Mouse (Mus musculus) neural tube, embryonic 11.5 days (tissue): ENCODE measurements around the gene Selp. TPM values are rescaled to one million over a fixed set of nuclear protein-coding genes. Genes with fewer than 3 reads are reported as not detected.

ENCODE experiments used
- ATAC-seq: fragments of 200-750 bp; cut with Nextera tagmentation; 2 replicates; pipeline ENCODE4 v1.8.0; 2017; ENCODE audit warnings: moderate number of reproducible peaks, mild to moderate bottlenecking, moderate TSS enrichment, moderate library complexity; ENCODE audit not compliant: insufficient read depth, low FRiP score, low TSS enrichment
- DNase-seq: peaks from one replicate; pipeline ENCODE4 v3.0.0-alpha.2; 2015; ENCODE audit warnings: low spot score
- H3K27ac ChIP-seq: fragments of 300-500 bp; sonication (generic); 2 replicates; pipeline ENCODE4 v1.5.1; 2014; ENCODE audit warnings: low read depth, mild to moderate bottlenecking, low read length
- H3K27me3 ChIP-seq: fragments of 300-500 bp; sonication (generic); 2 replicates; pipeline ENCODE4 v1.6.1; 2014; ENCODE audit warnings: mild to moderate bottlenecking, low read length, mixed read lengths; ENCODE audit not compliant: control insufficient read depth, insufficient read depth
- H3K36me3 ChIP-seq: fragments of 300-500 bp; sonication (generic); 2 replicates; pipeline ENCODE4 v1.6.1; 2014; ENCODE audit warnings: mild to moderate bottlenecking, low read length, moderate library complexity, mixed read lengths; ENCODE audit not compliant: control insufficient read depth, insufficient read depth
- H3K4me1 ChIP-seq: fragments of 300-500 bp; sonication (generic); 2 replicates; pipeline ENCODE4 v1.6.1; 2014; ENCODE audit warnings: low read length, mixed read lengths; ENCODE audit not compliant: control insufficient read depth, insufficient read depth
- H3K4me2 ChIP-seq: fragments of 300-500 bp; sonication (generic); 2 replicates; pipeline ENCODE4 v1.6.1; 2014; ENCODE audit warnings: low read depth, mild to moderate bottlenecking, moderate library complexity
- H3K4me3 ChIP-seq: fragments of 300-500 bp; sonication (generic); 2 replicates; pipeline ENCODE4 v1.5.1; 2014; ENCODE audit warnings: low read depth, low read length
- H3K9ac ChIP-seq: fragments of 300-500 bp; sonication (generic); 2 replicates; pipeline ENCODE4 v1.6.1; 2014; ENCODE audit warnings: mild to moderate bottlenecking, low read length
- H3K9me3 ChIP-seq: fragments of 300-500 bp; sonication (generic); 2 replicates; pipeline ENCODE4 v1.6.1; 2016; ENCODE audit warnings: low read length; ENCODE audit not compliant: control insufficient read depth
- WGBS: fragments of 180-500 bp; shearing (Covaris S2); extraction: QIAGEN DNeasy Blood & Tissue Kit; methylation state at CpG from one replicate; pipeline ENCODE4 v1.1.7; 2014; 5-methylcytosine and 5-hydroxymethylcytosine counted together
- polyA plus RNA-seq: library from polyadenylated mRNA; unstranded; fragments of >200 nt; fragmentation: Nextera tagmentation; extraction: Ambion mirVana; gene quantifications from 2 replicates; pipeline ENCODE4 v1.2.1, GENCODE M21; 2014

Selp gene
- polyA plus RNA-seq, 1 experiment from 2014 or later: not detected

DNA sequence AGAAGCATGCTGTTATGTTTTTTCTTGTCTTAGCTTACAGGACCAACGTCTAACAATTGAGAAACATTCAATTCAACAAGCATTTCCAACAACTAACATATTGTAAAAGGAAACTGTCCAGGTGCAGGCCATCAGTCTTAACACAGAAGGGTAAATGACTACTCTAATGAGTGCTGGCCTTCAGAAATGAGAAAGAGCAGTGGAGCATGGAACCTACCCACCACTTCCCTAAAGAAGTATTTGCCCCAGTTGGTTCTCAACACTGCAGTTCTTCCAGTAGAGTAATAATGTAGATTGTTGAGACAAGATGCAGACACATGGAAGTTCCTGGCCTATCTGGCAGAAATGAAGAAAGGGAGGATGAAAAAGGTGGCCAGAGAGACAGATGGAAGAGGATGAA, 38.6 kb upstream of the Selp start:
- 52% methylated on average over 1 of the region's 1 CpGs for WGBS
- H3K4me1 ChIP-seq: no peaks in the 10 kb centered on the region
- no peak overlapping the region for H3K9ac ChIP-seq
- no peak overlapping the region for H3K4me3 ChIP-seq
- no peaks in the 10 kb centered on the region for H3K36me3 ChIP-seq
- H3K4me2 ChIP-seq: no peak overlapping the region
- no peak for DNase-seq
- ATAC-seq: no peak
- H3K27ac ChIP-seq: no peak overlapping the region
- no peaks in the 10 kb centered on the region for H3K27me3 ChIP-seq
- H3K9me3 ChIP-seq: no peaks in the 10 kb centered on the region

DNA sequence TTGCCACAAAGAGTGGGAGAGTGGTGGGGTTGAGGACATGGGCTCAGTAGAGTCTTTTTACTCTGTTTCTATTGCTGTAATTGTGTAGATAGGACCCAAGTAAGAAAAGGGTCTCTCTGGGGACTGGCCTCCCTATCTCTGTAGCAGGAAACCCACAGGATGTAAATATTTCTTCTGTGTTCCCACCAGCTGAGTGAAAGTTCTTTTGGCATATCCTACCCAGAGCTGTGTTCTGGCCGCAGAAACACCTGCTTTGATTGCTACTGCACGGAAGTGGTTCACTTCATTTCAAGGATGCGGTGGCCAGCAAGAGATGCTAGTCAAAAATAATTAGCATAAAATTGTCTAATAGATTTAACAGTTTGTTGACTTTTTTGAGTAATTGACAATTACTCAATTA, 38.0 kb upstream of the Selp start:
- H3K4me1 ChIP-seq: no peaks in the 10 kb centered on the region
- no peaks in the 10 kb centered on the region for H3K27me3 ChIP-seq
- no peaks in the 10 kb centered on the region for H3K36me3 ChIP-seq
- 94% methylated on average over 3 of the region's 3 CpGs for WGBS
- ATAC-seq (no peak), DNase-seq (no peak)
- no peaks in the 10 kb centered on the region for H3K9me3 ChIP-seq
- no peak overlapping the region for H3K27ac ChIP-seq
- no peak overlapping the region for H3K9ac ChIP-seq
- H3K4me2 ChIP-seq: no peak overlapping the region
- no peak overlapping the region for H3K4me3 ChIP-seq

DNA sequence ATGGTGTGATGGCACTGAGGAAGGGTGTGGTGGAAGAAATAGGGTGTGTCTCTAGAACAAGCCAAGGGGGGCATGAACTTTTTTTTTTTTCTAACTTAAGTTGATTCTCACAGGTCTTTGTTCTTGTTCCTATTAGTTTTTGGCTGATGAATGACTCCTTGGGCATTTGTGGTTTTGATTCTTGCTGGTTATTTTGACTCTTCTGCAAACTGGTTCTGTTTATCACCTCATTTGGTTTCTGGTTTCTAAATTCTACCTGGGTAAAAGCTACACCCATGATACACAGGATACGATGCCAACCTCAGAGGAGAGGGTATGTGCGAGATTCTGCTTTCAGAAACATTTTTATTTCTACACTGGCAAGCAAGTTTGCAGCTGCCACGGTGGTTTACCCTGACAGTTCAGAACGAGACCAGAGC, 36.7 kb upstream of the Selp start:
- H3K27me3 ChIP-seq: no peaks in the 10 kb centered on the region
- no peak for DNase-seq
- H3K9me3 ChIP-seq: no peaks in the 10 kb centered on the region
- no peaks in the 10 kb centered on the region for H3K4me1 ChIP-seq
- H3K36me3 ChIP-seq: no peaks in the 10 kb centered on the region
- no peak overlapping the region for H3K4me3 ChIP-seq
- H3K4me2 ChIP-seq: no peak overlapping the region
- no peak overlapping the region for H3K27ac ChIP-seq
- 88% methylated on average over 4 of the region's 4 CpGs for WGBS
- ATAC-seq: no peak
- no peak overlapping the region for H3K9ac ChIP-seq

DNA sequence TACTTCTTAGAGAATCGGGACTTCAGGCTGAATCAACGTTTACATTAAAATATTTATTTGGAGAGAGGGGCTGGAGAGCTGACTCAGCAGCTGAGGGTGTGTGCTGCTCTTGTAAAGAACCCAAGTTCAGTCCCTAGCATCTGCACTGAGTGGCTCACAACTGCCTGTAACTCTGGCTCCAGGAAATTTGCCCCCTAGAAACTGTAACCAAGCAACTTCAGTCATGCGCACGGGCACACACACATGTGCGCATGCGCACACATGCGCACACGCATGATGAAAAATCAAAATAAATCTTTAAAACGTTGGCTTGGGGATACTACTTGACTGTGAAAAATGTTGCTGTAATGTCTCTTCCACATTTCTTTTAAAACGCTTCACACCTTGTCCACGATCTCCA, 36.0 kb upstream of the Selp start:
- no peak for ATAC-seq

GRCm38 (mm10) chr1:164083046-164083445, 32.0 kb upstream of the Selp start:
- no peaks in the 10 kb centered on the region for H3K4me1 ChIP-seq
- no peak overlapping the region for H3K4me3 ChIP-seq
- no peaks in the 10 kb centered on the region for H3K27me3 ChIP-seq
- no peak for ATAC-seq
- 88% methylated on average over 4 of the region's 4 CpGs for WGBS
- H3K9ac ChIP-seq: no peak overlapping the region
- no peaks in the 10 kb centered on the region for H3K36me3 ChIP-seq
- no peak overlapping the region for H3K4me2 ChIP-seq
- no peaks in the 10 kb centered on the region for H3K9me3 ChIP-seq
- no peak for DNase-seq
- H3K27ac ChIP-seq: no peak overlapping the region

More for the DNA sequence above, 36.0 kb upstream of the Selp start:
- Histone ChIP-seq H3K36me3 (no peaks in the 10 kb centered on the region), H3K9me3 (no peaks in the 10 kb centered on the region), H3K27me3 (no peaks in the 10 kb centered on the region), H3K4me2 (no peak overlapping the region), H3K4me3 (no peak overlapping the region), H3K27ac (no peak overlapping the region), H3K9ac (no peak overlapping the region), H3K4me1 (no peaks in the 10 kb centered on the region)
- WGBS: 88% methylated on average over 11 of the region's 11 CpGs
- no peak for DNase-seq

DNA sequence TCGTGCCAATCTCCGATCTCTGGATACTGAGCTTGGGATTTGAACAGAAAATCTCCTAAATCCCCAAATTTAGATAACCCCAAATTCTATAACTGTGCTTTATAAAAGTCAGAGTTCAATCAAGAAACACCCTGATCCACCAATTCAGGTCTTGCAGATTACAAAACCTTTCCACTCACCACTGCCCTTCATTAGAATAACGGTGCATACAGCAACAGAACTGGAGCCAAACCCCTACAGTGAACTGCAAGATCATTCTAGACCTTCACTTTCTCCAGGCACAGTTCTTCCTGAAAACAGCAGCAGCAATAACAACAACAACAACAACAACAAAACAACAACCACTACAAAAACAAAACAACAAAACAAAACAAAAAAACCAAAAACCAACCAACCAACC, 28.3 kb upstream of the Selp start:
- no peak for DNase-seq

GRCm38 (mm10) chr1:164087872-164088271, 27.2 kb upstream of the Selp start:
- H3K4me3 ChIP-seq: no peak overlapping the region
- H3K9ac ChIP-seq: no peak overlapping the region
- no peak overlapping the region for H3K27ac ChIP-seq
- H3K4me1 ChIP-seq: no peaks in the 10 kb centered on the region
- WGBS: 92% methylated on average over 5 of the region's 5 CpGs
- H3K4me2 ChIP-seq: no peak overlapping the region
- no peaks in the 10 kb centered on the region for H3K9me3 ChIP-seq
- no peak for DNase-seq
- no peaks in the 10 kb centered on the region for H3K27me3 ChIP-seq
- no peak for ATAC-seq
- no peaks in the 10 kb centered on the region for H3K36me3 ChIP-seq

More for the DNA sequence above, 28.3 kb upstream of the Selp start:
- Histone ChIP-seq H3K4me2 (no peak overlapping the region), H3K27ac (no peak overlapping the region), H3K9ac (no peak overlapping the region), H3K4me1 (no peaks in the 10 kb centered on the region), H3K4me3 (no peak overlapping the region), H3K9me3 (no peaks in the 10 kb centered on the region), H3K27me3 (no peaks in the 10 kb centered on the region), H3K36me3 (no peaks in the 10 kb centered on the region)
- ATAC-seq: no peak
- WGBS: 88% methylated on average over 3 of the region's 3 CpGs

DNA sequence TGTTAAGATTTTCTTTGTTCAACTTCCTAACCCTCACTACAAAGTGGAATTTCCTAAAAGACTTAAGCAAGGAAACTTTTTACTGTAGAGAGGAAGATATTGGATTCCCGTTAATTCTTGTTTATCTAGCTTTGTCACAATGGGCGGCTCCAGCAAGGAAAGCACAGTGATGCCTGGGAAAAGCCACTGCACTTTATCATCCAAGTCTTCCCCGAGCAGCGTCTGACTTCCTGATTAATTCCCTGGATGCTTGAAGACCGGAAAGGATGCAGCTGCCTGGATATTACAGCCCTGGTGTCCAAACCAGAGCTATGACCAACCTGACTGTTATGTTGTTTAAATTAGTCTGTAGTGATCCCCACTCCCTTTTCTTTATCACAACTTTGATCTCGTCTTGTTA, 18.3 kb upstream of the Selp start:
- Histone ChIP-seq H3K4me1 (no peaks in the 10 kb centered on the region), H3K27me3 (no peaks in the 10 kb centered on the region), H3K9ac (no peak overlapping the region), H3K9me3 (no peaks in the 10 kb centered on the region), H3K36me3 (no peaks in the 10 kb centered on the region), H3K4me3 (no peak overlapping the region), H3K27ac (no peak overlapping the region), H3K4me2 (no peak overlapping the region)
- no peak for DNase-seq
- 72% methylated on average over 6 of the region's 6 CpGs for WGBS
- ATAC-seq: no peak

GRCm38 (mm10) chr1:164097911-164098310, 17.2 kb upstream of the Selp start:
- Histone ChIP-seq H3K4me3 (no peak overlapping the region), H3K9me3 (no peaks in the 10 kb centered on the region), H3K36me3 (no peaks in the 10 kb centered on the region), H3K27me3 (no peaks in the 10 kb centered on the region), H3K9ac (no peak overlapping the region), H3K4me1 (no peaks in the 10 kb centered on the region), H3K4me2 (no peak overlapping the region), H3K27ac (no peak overlapping the region)
- DNase-seq (no peak), ATAC-seq (no peak)
- WGBS: 84% methylated on average over 2 of the region's 2 CpGs
